Mouse (Mus musculus) layer of hippocampus, postnatal 14 days (tissue): ENCODE results near the gene Znrf3. TPM values are rescaled to one million over a fixed set of nuclear protein-coding genes. Genes with fewer than 3 reads are reported as not detected.

Experiments
- DNase-seq, 2 experiments: peaks; one replicate each; pipeline ENCODE4 v3.0.0; 2021 to 2022; ENCODE audit warnings: low spot score in 2 of 2, mixed read lengths in 1 of 2
- total RNA-seq, 2 experiments: library from RNA; stranded (reverse); gene quantifications; 2 replicates each; pipeline ENCODE4 v1.2.3; 2021

The Znrf3 gene
- total RNA-seq, 2 experiments from 2014 or later, result 19.9 to 22.3 TPM

GRCm38 (mm10) chr11:5402127-5402733 is 42.4 kb downstream of the Znrf3 start:
- DNase-seq, result no peak

DNA sequence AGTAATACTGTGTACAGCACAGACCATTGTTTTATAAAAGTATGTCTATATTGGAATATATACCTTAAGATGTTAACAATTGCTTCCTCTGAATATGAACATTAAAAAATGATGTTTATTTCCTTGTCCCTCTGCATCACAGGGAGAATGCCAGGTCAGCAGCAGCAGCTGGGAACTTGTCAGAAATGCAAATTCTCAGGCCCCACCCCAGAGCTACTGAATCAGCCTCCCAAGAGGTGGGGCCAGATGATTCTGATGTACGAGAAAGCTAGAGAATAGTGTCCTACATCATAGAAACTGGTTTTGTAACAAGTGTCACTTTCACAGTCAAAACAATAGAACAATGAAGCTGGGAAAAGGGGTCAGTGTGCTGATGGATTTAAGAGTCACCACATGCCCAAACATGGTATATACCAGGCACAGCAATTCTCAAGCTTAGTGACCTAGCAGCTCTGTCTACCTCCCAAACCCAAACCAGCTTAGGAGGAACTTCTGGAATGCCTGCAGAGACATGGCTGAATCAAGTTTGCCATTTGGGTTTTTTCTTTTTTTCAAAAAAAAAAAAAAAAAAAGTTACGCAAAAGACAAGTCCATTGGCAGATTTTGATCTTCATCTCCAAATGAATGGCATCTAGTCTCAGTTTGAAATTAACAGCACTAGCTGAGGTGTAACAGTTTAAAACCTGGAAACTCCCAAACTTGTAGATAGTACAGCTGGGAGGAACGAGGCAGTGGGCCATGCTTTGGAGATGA is 46.2 kb downstream of the Znrf3 start:
- DNase-seq, result no peak

DNA sequence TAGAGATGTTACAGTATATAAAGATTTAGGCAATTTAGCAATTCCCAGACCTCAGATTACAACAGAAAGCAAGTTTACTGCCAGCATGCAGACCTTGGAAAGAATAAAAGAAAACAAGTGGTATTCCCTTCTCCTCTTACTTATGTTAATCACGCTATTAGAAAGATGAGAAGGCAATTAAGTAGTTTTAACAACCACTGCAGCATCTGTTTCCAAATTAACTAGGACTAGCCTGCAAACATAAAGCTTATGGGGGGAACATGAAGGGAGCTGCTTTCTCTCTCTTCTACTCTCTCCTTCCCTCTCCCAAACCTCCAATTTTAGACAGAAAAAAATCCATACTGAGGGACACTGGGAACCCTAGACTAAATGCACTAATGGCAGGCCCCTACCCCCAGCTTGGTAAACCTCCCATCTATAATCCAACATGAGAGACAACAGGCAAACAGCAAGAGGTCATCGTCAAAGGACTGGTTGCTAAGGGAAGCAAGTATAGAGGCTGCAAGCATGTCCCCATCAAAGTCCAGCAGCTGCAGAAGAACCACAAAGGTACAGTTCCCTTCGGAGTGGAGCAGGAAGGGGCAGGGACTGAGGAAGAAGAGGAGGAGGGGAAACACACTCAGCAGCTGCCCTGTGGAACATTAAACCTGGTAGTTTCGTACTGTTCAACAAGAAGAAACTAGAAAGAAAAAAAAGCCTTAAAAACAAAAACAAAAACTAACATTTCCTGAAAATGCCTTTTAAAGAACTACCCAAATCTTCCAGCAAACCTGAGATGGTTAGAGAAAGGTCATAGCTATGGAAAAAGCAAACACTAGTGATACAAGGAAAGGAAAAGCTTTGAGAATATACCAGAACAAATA is 53.4 kb downstream of the Znrf3 start:
- DNase-seq, result no peak

DNA sequence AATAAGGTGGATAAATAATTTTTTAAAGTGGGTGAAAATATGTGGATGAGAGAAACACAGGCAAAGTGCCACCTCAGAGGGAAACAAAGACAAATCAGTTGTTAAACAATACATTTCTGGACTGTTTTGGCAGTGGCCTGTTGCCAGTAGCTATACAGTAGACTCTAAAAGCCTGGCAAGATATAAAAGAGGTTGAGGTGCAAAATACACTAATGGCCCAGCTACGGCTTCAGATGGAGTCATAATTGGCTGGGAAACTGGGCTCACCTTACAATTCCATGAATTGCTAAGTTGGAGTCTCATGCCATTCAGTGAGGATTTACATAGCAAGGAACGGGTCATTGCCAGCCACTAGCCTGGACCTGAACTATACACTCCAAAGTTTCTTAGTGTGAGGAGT is 62.0 kb downstream of the Znrf3 start:
- DNase-seq, result no peak

GRCm38 (mm10) chr11:5381226-5381625 is 63.4 kb downstream of the Znrf3 start:
- no peak for DNase-seq

DNA sequence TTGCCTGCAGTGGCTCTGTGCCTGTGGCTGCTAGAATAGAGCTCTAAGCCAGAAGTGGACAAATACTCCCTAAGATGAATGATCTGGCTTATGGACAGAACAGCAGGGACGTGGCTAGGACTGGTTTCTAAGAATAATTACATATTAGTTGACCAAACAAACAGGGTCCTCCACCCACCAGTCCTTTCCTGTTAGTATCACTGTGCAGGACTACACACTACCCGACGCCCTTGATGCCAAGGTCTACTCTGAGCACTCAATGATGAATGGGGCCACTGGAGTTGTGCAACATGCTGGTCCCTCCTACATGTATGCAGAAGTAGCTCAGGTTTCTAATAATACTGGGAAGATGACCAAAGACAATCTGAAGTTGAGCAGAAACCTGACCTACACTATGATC is 64.4 kb downstream of the Znrf3 start:
- DNase-seq, result no peak

- no peak for DNase-seq
These were observed 75.5 kb downstream of the Znrf3 start for GRCm38 (mm10) chr11:5369176-5369575.

DNA sequence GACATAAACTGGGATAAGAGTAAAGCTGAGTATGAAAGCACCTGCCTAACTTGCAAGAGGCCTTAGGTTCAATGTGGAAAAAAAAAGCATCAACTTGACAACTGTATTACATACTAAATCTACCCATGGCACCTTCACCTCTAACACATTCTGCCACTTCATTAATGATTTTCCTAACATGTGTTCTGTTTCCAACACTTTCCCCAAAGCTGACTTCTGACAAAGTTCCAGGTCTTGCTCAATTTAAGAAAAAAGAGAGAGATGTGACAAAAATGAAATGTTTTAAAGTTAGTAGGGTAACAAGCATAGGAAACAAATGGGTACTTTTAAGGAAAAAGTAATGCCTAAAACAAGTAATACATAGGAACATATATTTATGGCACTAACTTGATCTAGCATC is 76.2 kb downstream of the Znrf3 start:
- no peak for DNase-seq

- no peak for DNase-seq
These were observed 89.3 kb downstream of the Znrf3 start for GRCm38 (mm10) chr11:5355266-5355764.

DNA sequence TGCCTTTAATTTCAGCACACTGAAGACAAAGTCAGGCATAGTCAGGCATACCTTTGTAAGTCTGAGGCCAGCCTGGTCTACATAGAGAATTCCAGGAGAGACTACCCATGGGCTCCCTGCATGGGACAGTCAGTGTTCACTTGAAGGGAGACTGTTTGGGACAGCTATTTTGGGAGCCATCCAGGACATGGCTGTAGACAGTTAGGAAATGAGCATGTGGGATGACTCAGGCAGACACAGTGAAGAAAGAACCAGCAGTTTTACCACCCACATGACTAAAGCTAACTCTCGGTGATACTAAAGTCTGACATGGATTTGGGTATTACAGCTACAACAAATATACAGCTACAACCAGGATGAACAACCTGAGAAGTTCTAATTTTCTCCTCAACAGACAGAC is 89.9 kb downstream of the Znrf3 start:
- DNase-seq, result peak; percentile 29 to 36

GRCm38 (mm10) chr11:5353032-5353431 is 91.6 kb downstream of the Znrf3 start:
- no peak for DNase-seq

DNA sequence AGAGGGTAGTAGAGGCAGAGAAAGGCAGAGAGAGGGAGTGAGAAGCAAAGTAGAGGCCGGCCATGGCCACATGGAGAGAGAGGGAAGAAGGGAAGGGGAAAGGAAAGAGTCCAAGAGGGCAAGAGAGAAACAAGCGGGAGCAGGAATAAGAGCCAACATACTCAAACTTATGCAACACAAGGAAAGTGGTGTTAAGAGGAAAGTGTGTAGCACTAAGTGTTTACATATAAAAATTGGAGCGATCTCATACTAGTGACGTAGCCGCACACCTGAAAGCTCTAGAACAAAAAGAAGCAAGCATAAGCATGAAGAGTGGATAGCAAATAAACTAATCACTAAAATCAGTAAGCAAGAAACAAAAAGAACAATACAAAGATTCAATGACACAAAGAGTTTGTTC is 95.2 kb downstream of the Znrf3 start:
- no peak for DNase-seq

GRCm38 (mm10) chr11:5346845-5347640 is 97.6 kb downstream of the Znrf3 start:
- no peak for DNase-seq

GRCm38 (mm10) chr11:5343748-5344147 is 100.9 kb downstream of the Znrf3 start:
- DNase-seq, result no peak

GRCm38 (mm10) chr11:5339732-5340131 is 104.9 kb downstream of the Znrf3 start:
- no peak for DNase-seq

- DNase-seq, result no peak
These were observed 107.8 kb downstream of the Znrf3 start for GRCm38 (mm10) chr11:5336852-5337251.

GRCm38 (mm10) chr11:5336269-5336668 is 108.4 kb downstream of the Znrf3 start:
- no peak for DNase-seq

DNA sequence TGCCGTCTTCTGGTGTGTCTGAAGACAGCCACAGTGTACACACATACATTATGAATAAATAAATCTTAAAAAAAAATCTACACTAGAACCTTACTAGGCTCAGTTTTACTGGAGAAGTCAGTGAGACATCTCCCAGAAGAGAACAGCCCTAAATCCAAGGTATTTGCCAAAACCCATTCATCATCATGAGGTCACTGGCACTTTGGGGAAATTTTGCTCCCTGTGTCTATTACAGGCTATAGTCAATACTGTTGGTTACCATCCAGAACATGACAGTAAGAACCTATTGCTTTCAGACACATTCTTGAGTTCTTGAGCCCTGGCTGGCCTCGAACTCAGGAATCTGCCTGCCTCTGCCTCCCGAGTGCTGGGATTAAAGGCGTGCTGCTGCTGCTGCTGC is 113.8 kb downstream of the Znrf3 start:
- no peak for DNase-seq

DNA sequence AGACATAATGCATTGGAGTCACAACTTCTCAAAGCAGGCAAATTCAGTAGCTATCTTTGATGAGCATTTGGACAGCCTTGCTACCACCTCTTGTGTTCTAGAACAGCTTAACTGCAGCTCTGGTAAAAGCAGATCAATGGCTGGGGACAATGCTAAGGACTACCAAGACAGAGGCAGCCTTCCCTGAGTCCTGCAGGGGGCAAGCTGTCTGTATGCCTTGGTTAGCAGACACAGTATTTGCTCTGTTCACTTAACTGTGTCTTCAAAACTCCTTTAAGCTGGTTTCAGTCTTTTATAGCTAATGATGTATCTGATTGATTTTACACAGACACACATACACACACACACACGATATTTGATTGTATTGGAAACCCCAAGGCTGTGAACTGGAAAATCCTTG is 117.0 kb downstream of the Znrf3 start:
- no peak for DNase-seq

DNA sequence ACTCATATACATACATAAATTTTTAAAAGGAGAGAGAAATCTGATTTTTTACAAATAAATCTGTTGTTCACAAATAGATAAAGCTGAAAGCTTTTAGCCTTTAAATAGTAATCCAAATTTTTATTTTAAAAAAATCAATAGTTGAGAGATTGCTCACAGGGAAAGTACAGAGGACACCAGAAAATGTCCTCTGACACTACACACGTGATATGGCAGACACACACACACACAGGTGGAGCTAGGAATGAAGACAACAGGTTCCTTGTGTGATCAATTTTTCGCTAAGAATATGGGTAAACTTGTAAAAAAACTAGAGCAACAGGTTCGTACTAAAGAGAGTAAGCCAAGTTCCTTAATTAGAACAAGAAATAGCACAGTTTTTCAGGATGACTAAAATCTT is 118.4 kb downstream of the Znrf3 start:
- no peak for DNase-seq

GRCm38 (mm10) chr11:5325217-5325616 is 119.4 kb downstream of the Znrf3 start:
- no peak for DNase-seq
